8 mouse cellular contexts compared by ENCODE assay signal in genomic region chr11:3335651-3336216, GRCm38 (mm10). TPM values are rescaled to one million over a fixed set of nuclear protein-coding genes. Genes with fewer than 3 reads are reported as not detected.
DNase-seq lines count a peak whose midpoint lies in the region; ATAC-seq and TF ChIP-seq lines count a peak whose summit lies in the region.

No protein-coding gene starts in this region.

- TF ChIP-seq CTCF in lung, embryonic 14.5 days (IDR thresholded peaks at IDR 0.05; ENCODE audit: low read depth), result no peak

- DNase-seq in kidney, adult 9 months, result peak; percentile 37
- peak; percentile 88 for DNase-seq in cerebellum, adult 11 months
- DNase-seq in lung, embryonic 14.5 days, result peak; percentile 33
- DNase-seq in thymus, adult 18-20 months, result peak; percentile 71 to 91

- peaks cover 33% of the 10 kb centered on the region for H3K4me1 ChIP-seq in kidney, embryonic 14.5 days (ENCODE audit: control insufficient read depth, insufficient read depth, low read length)
- peaks cover 55% of the 10 kb centered on the region for H3K4me1 ChIP-seq in heart, embryonic 15.5 days (replicated peaks)
- H3K4me1 ChIP-seq in lung, embryonic 14.5 days (ENCODE audit: insufficient read depth), result peaks cover 15% of the 10 kb centered on the region
- H3K4me1 ChIP-seq in forebrain, embryonic 15.5 days, result peaks cover 27% of the 10 kb centered on the region

- no peak overlapping the region for H3K9ac ChIP-seq in kidney, embryonic 14.5 days (ENCODE audit: low read depth, low read length)
- H3K9ac ChIP-seq in heart, embryonic 15.5 days, result peak overlapping the region; percentile 16; the same call in 1 of the 2 replicates
- H3K9ac ChIP-seq in lung, embryonic 14.5 days, result no peak overlapping the region; the same call in 1 of the 2 replicates
- H3K9ac ChIP-seq in forebrain, embryonic 15.5 days (replicated peaks), result no peak overlapping the region

- H3K27ac ChIP-seq in kidney, embryonic 14.5 days (ENCODE audit: low read depth, low read length), result no peak overlapping the region
- peak overlapping the region; percentile 59 for H3K27ac ChIP-seq in heart, embryonic 15.5 days
- H3K27ac ChIP-seq in lung, embryonic 14.5 days (ENCODE audit: low read depth), result no peak overlapping the region; the same call in 1 of the 2 replicates
- no peak overlapping the region for H3K27ac ChIP-seq in forebrain, embryonic 15.5 days (replicated peaks)

- H3K9me3 ChIP-seq in kidney, embryonic 14.5 days (ENCODE audit: control insufficient read depth, low read length), result no peaks in the 10 kb centered on the region
- H3K9me3 ChIP-seq in heart, embryonic 15.5 days (replicated peaks), result no peaks in the 10 kb centered on the region
- H3K9me3 ChIP-seq in lung, embryonic 14.5 days (ENCODE audit: low read depth, low read length), result no peaks in the 10 kb centered on the region
- no peaks in the 10 kb centered on the region for H3K9me3 ChIP-seq in forebrain, embryonic 15.5 days

- ATAC-seq in kidney, embryonic 14.5 days (ENCODE audit: low FRiP score, low TSS enrichment), result no peak
- ATAC-seq in heart, embryonic 15.5 days (replicated peaks; ENCODE audit: insufficient number of reproducible peaks, insufficient read depth, low FRiP score, low read depth), result no peak
- ATAC-seq in lung, embryonic 14.5 days (ENCODE audit: insufficient read depth), result no peak
- ATAC-seq in forebrain, embryonic 15.5 days (replicated peaks), result no peak
- ATAC-seq in monocyte, adult 5-6 weeks (replicated peaks; ENCODE audit: insufficient number of reproducible peaks, low FRiP score, low TSS enrichment, poor library complexity, severe bottlenecking), result no peak

- no peaks in the 10 kb centered on the region for H3K36me3 ChIP-seq in kidney, embryonic 14.5 days (ENCODE audit: control insufficient read depth, insufficient read depth, low read length)
- peaks cover 11% of the 10 kb centered on the region for H3K36me3 ChIP-seq in heart, embryonic 15.5 days
- no peaks in the 10 kb centered on the region for H3K36me3 ChIP-seq in lung, embryonic 14.5 days (ENCODE audit: insufficient read depth)
- peaks cover 17% of the 10 kb centered on the region; the same call in 1 of the 2 replicates for H3K36me3 ChIP-seq in forebrain, embryonic 15.5 days

- H3K27me3 ChIP-seq in kidney, embryonic 14.5 days (ENCODE audit: control insufficient read depth, insufficient read depth, low read length), result no peaks in the 10 kb centered on the region
- no peaks in the 10 kb centered on the region for H3K27me3 ChIP-seq in heart, embryonic 15.5 days
- H3K27me3 ChIP-seq in lung, embryonic 14.5 days (ENCODE audit: insufficient read depth, low read length), result no peaks in the 10 kb centered on the region
- H3K27me3 ChIP-seq in forebrain, embryonic 15.5 days, result no peaks in the 10 kb centered on the region

- WGBS in kidney, embryonic 14.5 days, result 40% methylated on average over 11 of the region's 11 CpGs
- WGBS in heart, embryonic 15.5 days, result 21% methylated on average over 11 of the region's 11 CpGs
- WGBS in lung, embryonic 14.5 days, result 30% methylated on average over 11 of the region's 11 CpGs
- WGBS in forebrain, embryonic 15.5 days, result 57% methylated on average over 11 of the region's 11 CpGs

- no peak overlapping the region for H3K4me3 ChIP-seq in kidney, embryonic 14.5 days (ENCODE audit: low read length)
- H3K4me3 ChIP-seq in heart, embryonic 15.5 days, result no peak overlapping the region
- no peak overlapping the region for H3K4me3 ChIP-seq in lung, embryonic 14.5 days (ENCODE audit: low read depth, low read length)
- no peak overlapping the region for H3K4me3 ChIP-seq in forebrain, embryonic 15.5 days

- no peak overlapping the region for H3K4me2 ChIP-seq in kidney, embryonic 14.5 days (replicated peaks; ENCODE audit: low read depth, low read length)
- H3K4me2 ChIP-seq in heart, embryonic 15.5 days, result peak overlapping the region; percentile 28; the same call in 1 of the 2 replicates
- H3K4me2 ChIP-seq in lung, embryonic 14.5 days, result no peak overlapping the region
- no peak overlapping the region for H3K4me2 ChIP-seq in forebrain, embryonic 15.5 days (replicated peaks)

RNA-seq across cellular contexts. Expression of gene Pik3ip1, which starts 5.5 kb away (rescaled TPM):
- polyA plus RNA-seq in kidney, embryonic 14.5 days (2014; fragmentation: Nextera tagmentation; extraction: Ambion mirVana), result 7.0 and 7.8 TPM in 2 replicates
- 35.1 and 36.1 TPM in 2 replicates for polyA plus RNA-seq in heart, embryonic 15.5 days (2015; fragmentation: Nextera tagmentation; extraction: Ambion mirVana)
- polyA plus RNA-seq in lung, embryonic 14.5 days (2014; fragmentation: Nextera tagmentation; extraction: Ambion mirVana), result 6.4 and 8.5 TPM in 2 replicates
- polyA plus RNA-seq in forebrain, embryonic 15.5 days (2015; fragmentation: Nextera tagmentation; extraction: Ambion mirVana), result 34.4 and 36.6 TPM in 2 replicates
- 17.3 to 18.3 TPM (median 18.0 TPM) in 3 replicates for total RNA-seq in monocyte, adult 5-6 weeks (2017)

RNA-seq across cellular contexts. Expression of gene Patz1, which starts 47.1 kb away (rescaled TPM):
- polyA plus RNA-seq in kidney, embryonic 14.5 days (2014; fragmentation: Nextera tagmentation; extraction: Ambion mirVana), result 55.9 and 76.6 TPM in 2 replicates
- 20.0 and 32.0 TPM in 2 replicates for polyA plus RNA-seq in heart, embryonic 15.5 days (2015; fragmentation: Nextera tagmentation; extraction: Ambion mirVana)
- 60.7 and 61.3 TPM in 2 replicates for polyA plus RNA-seq in lung, embryonic 14.5 days (2014; fragmentation: Nextera tagmentation; extraction: Ambion mirVana)
- 63.5 and 66.2 TPM in 2 replicates for polyA plus RNA-seq in forebrain, embryonic 15.5 days (2015; fragmentation: Nextera tagmentation; extraction: Ambion mirVana)
- total RNA-seq in monocyte, adult 5-6 weeks (2017), result 14.9 to 26.0 TPM (median 20.6 TPM) in 3 replicates

Comparison
In these comparisons a context has a peak if more than half of its experiments do, and no peak if none do; other contexts are left out.
1. DNase-seq: peak in every context shown above with its lines; median percentile 88 in cerebellum, adult 11 months; 81 in thymus, adult 18-20 months; 37 in kidney, adult 9 months; 33 in lung, embryonic 14.5 days.